Mouse (Mus musculus): ENCODE measurements around the gene Wdfy2. TPM values are rescaled to one million over a fixed set of nuclear protein-coding genes. Genes with fewer than 3 reads are reported as not detected.

The Wdfy2 gene
- polyA plus RNA-seq, 1 experiment from 2014 or later: 2.4 TPM

DNA sequence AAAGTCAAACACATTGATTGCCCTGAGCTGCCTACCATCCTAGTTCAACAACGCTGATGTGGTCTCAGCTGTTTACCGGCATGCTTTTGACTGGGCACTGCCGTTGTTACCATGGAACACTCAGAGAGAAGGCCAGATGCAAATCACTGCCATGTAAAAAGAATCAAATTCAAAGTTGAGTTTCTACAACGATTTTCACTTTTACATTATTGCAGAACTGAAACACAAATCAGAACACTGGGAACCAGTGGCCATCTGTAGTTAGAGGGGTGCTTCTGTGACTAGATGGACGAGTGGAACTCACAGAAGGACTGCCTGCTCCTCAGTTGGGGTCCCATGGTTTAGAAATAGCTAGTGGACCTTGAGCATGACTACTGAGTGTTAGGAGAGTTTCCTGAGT, 19.0 kb downstream of the Wdfy2 start:
- H3K4me2 ChIP-seq (replicated peaks; ENCODE audit: low read depth): no peak overlapping the region
- no peak for ATAC-seq (ENCODE audit: low FRiP score, low TSS enrichment)
- no peaks in the 10 kb centered on the region for H3K27me3 ChIP-seq (ENCODE audit: control insufficient read depth, insufficient read depth, low read length)
- WGBS: 84% methylated on average over 5 of the region's 5 CpGs
- H3K36me3 ChIP-seq (ENCODE audit: control insufficient read depth, insufficient read depth, low read length): no peaks in the 10 kb centered on the region
- no peak for TF ChIP-seq CTCF (IDR thresholded peaks at IDR 0.05; ENCODE audit: low read depth)
- TF ChIP-seq EP300 (optimal IDR thresholded peaks at IDR 0.05): no peak
- H3K9me3 ChIP-seq (ENCODE audit: control insufficient read depth, low read length): no peaks in the 10 kb centered on the region
- no peak overlapping the region for H3K9ac ChIP-seq (ENCODE audit: low read length)
- H3K4me1 ChIP-seq (replicated peaks; ENCODE audit: control insufficient read depth, insufficient read depth): no peaks in the 10 kb centered on the region
- DNase-seq (ENCODE audit: low spot score): no peak
- H3K4me3 ChIP-seq (ENCODE audit: low read depth, low read length): no peak overlapping the region
- no peak overlapping the region for H3K27ac ChIP-seq (replicated peaks)

- H3K9me3 ChIP-seq (ENCODE audit: control insufficient read depth, low read length): no peaks in the 10 kb centered on the region
- H3K4me2 ChIP-seq (replicated peaks; ENCODE audit: low read depth): no peak overlapping the region
- no peaks in the 10 kb centered on the region for H3K4me1 ChIP-seq (replicated peaks; ENCODE audit: control insufficient read depth, insufficient read depth)
- 60% methylated on average over 4 of the region's 4 CpGs for WGBS
- no peak overlapping the region for H3K27ac ChIP-seq (replicated peaks)
- no peak overlapping the region for H3K4me3 ChIP-seq (ENCODE audit: low read depth, low read length)
- no peaks in the 10 kb centered on the region for H3K27me3 ChIP-seq (ENCODE audit: control insufficient read depth, insufficient read depth, low read length)
- no peak for TF ChIP-seq CTCF (IDR thresholded peaks at IDR 0.05; ENCODE audit: low read depth)
- no peak for TF ChIP-seq EP300 (optimal IDR thresholded peaks at IDR 0.05)
- DNase-seq (ENCODE audit: low spot score) (no peak), ATAC-seq (ENCODE audit: low FRiP score, low TSS enrichment) (no peak)
- no peaks in the 10 kb centered on the region for H3K36me3 ChIP-seq (ENCODE audit: control insufficient read depth, insufficient read depth, low read length)
- no peak overlapping the region for H3K9ac ChIP-seq (ENCODE audit: low read length)
These were observed 20.4 kb downstream of the Wdfy2 start for GRCm38 (mm10) chr14:62857879-62858278.

GRCm38 (mm10) chr14:62858311-62858710, 20.8 kb downstream of the Wdfy2 start:
- no peak overlapping the region for H3K4me3 ChIP-seq (ENCODE audit: low read depth, low read length)
- no peak overlapping the region for H3K9ac ChIP-seq (ENCODE audit: low read length)
- H3K4me1 ChIP-seq (replicated peaks; ENCODE audit: control insufficient read depth, insufficient read depth): no peaks in the 10 kb centered on the region
- H3K27me3 ChIP-seq (ENCODE audit: control insufficient read depth, insufficient read depth, low read length): no peaks in the 10 kb centered on the region
- ATAC-seq (ENCODE audit: low FRiP score, low TSS enrichment) (0 out of 2 replicates have a peak, but pooled peaks have one; percentile 15), DNase-seq (ENCODE audit: low spot score) (no peak)
- H3K4me2 ChIP-seq (replicated peaks; ENCODE audit: low read depth): no peak overlapping the region
- TF ChIP-seq CTCF (IDR thresholded peaks at IDR 0.05; ENCODE audit: low read depth): no peak
- no peaks in the 10 kb centered on the region for H3K36me3 ChIP-seq (ENCODE audit: control insufficient read depth, insufficient read depth, low read length)
- no peaks in the 10 kb centered on the region for H3K9me3 ChIP-seq (ENCODE audit: control insufficient read depth, low read length)
- H3K27ac ChIP-seq (replicated peaks): no peak overlapping the region
- WGBS: 72% methylated on average over 3 of the region's 3 CpGs

DNA sequence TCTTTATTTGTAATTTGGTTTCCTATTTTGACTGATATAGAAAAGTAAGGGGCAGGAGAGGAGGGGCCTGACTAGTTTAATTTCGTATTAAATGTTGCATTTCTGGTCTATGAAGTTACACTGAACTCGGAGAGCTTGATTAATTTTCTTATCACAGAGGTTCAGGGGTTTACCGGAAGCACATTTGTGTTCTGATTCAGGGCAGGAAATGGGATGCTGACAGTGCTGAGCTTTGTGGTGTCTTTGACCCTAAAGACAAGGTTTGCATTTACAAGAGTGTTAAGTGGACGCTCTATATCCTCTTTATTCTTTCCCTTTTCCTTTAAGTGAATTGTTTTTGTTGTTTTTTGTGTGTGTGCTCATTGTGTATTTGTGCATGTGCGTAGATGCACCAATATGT, 25.1 kb downstream of the Wdfy2 start:
- Histone ChIP-seq H3K27me3 (ENCODE audit: control insufficient read depth, insufficient read depth, low read length) (no peaks in the 10 kb centered on the region), H3K4me3 (ENCODE audit: low read depth, low read length) (no peak overlapping the region), H3K27ac (replicated peaks) (no peak overlapping the region), H3K4me1 (replicated peaks; ENCODE audit: control insufficient read depth, insufficient read depth) (no peaks in the 10 kb centered on the region), H3K9ac (ENCODE audit: low read length) (no peak overlapping the region), H3K4me2 (replicated peaks; ENCODE audit: low read depth) (no peak overlapping the region), H3K36me3 (ENCODE audit: control insufficient read depth, insufficient read depth, low read length) (no peaks in the 10 kb centered on the region), H3K9me3 (ENCODE audit: control insufficient read depth, low read length) (no peaks in the 10 kb centered on the region)
- DNase-seq (ENCODE audit: low spot score) (no peak), ATAC-seq (ENCODE audit: low FRiP score, low TSS enrichment) (no peak)
- TF ChIP-seq EP300 (optimal IDR thresholded peaks at IDR 0.05): no peak
- TF ChIP-seq CTCF (IDR thresholded peaks at IDR 0.05; ENCODE audit: low read depth): no peak
- WGBS: 82% methylated on average over 5 of the region's 5 CpGs

DNA sequence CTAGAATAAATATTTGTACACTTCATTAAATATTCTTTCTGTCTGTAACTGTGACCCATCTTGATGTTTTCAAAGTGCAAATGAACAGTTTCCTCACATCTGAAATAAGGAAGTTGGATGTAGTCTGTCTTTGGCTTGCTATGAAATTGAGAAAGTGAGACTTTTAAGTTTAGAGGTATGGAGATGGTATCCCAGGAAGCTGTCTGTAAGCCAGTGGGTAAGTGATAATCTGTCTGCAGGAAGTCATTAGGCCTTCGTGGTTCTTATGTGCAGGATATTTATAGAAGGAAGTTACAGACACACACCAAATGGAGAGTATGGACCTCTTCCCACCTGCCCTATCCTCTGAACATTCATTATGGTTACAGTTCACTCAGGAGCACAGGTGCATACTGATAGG, 26.8 kb downstream of the Wdfy2 start:
- no peak overlapping the region for H3K9ac ChIP-seq (ENCODE audit: low read length)
- no peaks in the 10 kb centered on the region for H3K4me1 ChIP-seq (replicated peaks; ENCODE audit: control insufficient read depth, insufficient read depth)
- ATAC-seq (ENCODE audit: low FRiP score, low TSS enrichment) (no peak), DNase-seq (ENCODE audit: low spot score) (no peak)
- H3K9me3 ChIP-seq (ENCODE audit: control insufficient read depth, low read length): no peaks in the 10 kb centered on the region
- no peak overlapping the region for H3K4me3 ChIP-seq (ENCODE audit: low read depth, low read length)
- no peaks in the 10 kb centered on the region for H3K27me3 ChIP-seq (ENCODE audit: control insufficient read depth, insufficient read depth, low read length)
- H3K27ac ChIP-seq (replicated peaks): no peak overlapping the region
- 43% methylated on average over 1 of the region's 1 CpGs for WGBS
- TF ChIP-seq EP300 (optimal IDR thresholded peaks at IDR 0.05): no peak
- no peak for TF ChIP-seq CTCF (IDR thresholded peaks at IDR 0.05; ENCODE audit: low read depth)
- no peaks in the 10 kb centered on the region for H3K36me3 ChIP-seq (ENCODE audit: control insufficient read depth, insufficient read depth, low read length)
- no peak overlapping the region for H3K4me2 ChIP-seq (replicated peaks; ENCODE audit: low read depth)

DNA sequence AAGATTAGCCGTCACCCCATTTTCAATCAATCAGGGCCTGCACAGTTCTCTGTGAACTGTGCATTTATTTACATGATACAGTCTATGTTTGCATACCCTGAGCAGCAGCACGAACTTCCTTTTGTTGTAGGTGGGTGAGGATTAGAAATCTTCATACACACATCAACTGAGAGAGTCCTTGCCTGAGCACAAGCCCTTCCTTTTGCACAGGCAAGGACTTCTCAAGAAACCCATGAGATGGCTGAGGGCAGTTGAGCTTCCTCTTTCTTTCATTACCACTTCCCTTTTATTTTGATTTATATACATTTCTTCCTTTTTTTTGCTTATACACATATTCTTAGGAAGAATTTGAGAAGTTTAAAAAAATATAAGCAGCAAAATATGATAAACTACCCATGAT, 27.9 kb downstream of the Wdfy2 start:
- no peaks in the 10 kb centered on the region for H3K9me3 ChIP-seq (ENCODE audit: control insufficient read depth, low read length)
- 31% methylated on average over 2 of the region's 2 CpGs for WGBS
- H3K4me3 ChIP-seq (ENCODE audit: low read depth, low read length): no peak overlapping the region
- no peaks in the 10 kb centered on the region for H3K4me1 ChIP-seq (replicated peaks; ENCODE audit: control insufficient read depth, insufficient read depth)
- no peaks in the 10 kb centered on the region for H3K27me3 ChIP-seq (ENCODE audit: control insufficient read depth, insufficient read depth, low read length)
- no peak overlapping the region for H3K27ac ChIP-seq (replicated peaks)
- H3K9ac ChIP-seq (ENCODE audit: low read length): no peak overlapping the region
- TF ChIP-seq CTCF (IDR thresholded peaks at IDR 0.05; ENCODE audit: low read depth) (no peak), EP300 (optimal IDR thresholded peaks at IDR 0.05) (no peak)
- no peaks in the 10 kb centered on the region for H3K36me3 ChIP-seq (ENCODE audit: control insufficient read depth, insufficient read depth, low read length)
- no peak overlapping the region for H3K4me2 ChIP-seq (replicated peaks; ENCODE audit: low read depth)
- DNase-seq (ENCODE audit: low spot score) (no peak), ATAC-seq (ENCODE audit: low FRiP score, low TSS enrichment) (no peak)
